Mouse (Mus musculus) lung, postnatal 10 days (tissue): Measurements from ENCODE around the gene Tnnt2.

Experiments used
- DNase-seq: peaks from one replicate; pipeline ENCODE4 v3.0.0; 2021

The Tnnt2 gene

GRCm38 (mm10) chr1:135820071-135820470, 16.1 kb upstream of the Tnnt2 start:
- DNase-seq: no peak

GRCm38 (mm10) chr1:135820736-135821364, 15.3 kb upstream of the Tnnt2 start:
- no peak for DNase-seq

GRCm38 (mm10) chr1:135821780-135822179, 14.4 kb upstream of the Tnnt2 start:
- DNase-seq: no peak

- peak; percentile 57 for DNase-seq
Measured at GRCm38 (mm10) chr1:135828918-135829317, 7.2 kb upstream of the Tnnt2 start.

GRCm38 (mm10) chr1:135834206-135834859, 1.8 kb upstream of the Tnnt2 start:
- DNase-seq: no peak

- DNase-seq: no peak
Measured at GRCm38 (mm10) chr1:135834983-135835382, 1.2 kb upstream of the Tnnt2 start.

- no peak for DNase-seq
Measured at GRCm38 (mm10) chr1:135838626-135839025, 2.5 kb downstream of the Tnnt2 start.

- DNase-seq: no peak
Measured at GRCm38 (mm10) chr1:135839065-135839464, 2.9 kb downstream of the Tnnt2 start.

- DNase-seq: no peak
Measured at GRCm38 (mm10) chr1:135840675-135841395, 4.7 kb downstream of the Tnnt2 start.

GRCm38 (mm10) chr1:135843519-135844262, 7.5 kb downstream of the Tnnt2 start:
- DNase-seq: no peak

- DNase-seq: peak; percentile 81
Measured at GRCm38 (mm10) chr1:135844481-135844880, 8.3 kb downstream of the Tnnt2 start.

- DNase-seq: no peak
Measured at GRCm38 (mm10) chr1:135846632-135847031, 10.5 kb downstream of the Tnnt2 start.

GRCm38 (mm10) chr1:135847139-135847562, 11.0 kb downstream of the Tnnt2 start:
- peak; percentile 61 for DNase-seq

GRCm38 (mm10) chr1:135847611-135848351, 11.6 kb downstream of the Tnnt2 start:
- no peak for DNase-seq

GRCm38 (mm10) chr1:135850722-135851512, 14.8 kb downstream of the Tnnt2 start:
- peak; percentile 64 for DNase-seq

GRCm38 (mm10) chr1:135852044-135852756, 16.0 kb downstream of the Tnnt2 start:
- no peak for DNase-seq

- no peak for DNase-seq
Measured at GRCm38 (mm10) chr1:135853200-135853599, 17.0 kb downstream of the Tnnt2 start.

- no peak for DNase-seq
Measured at GRCm38 (mm10) chr1:135854591-135855343, 18.6 kb downstream of the Tnnt2 start.

- no peak for DNase-seq
Measured at GRCm38 (mm10) chr1:135855344-135855687, 19.2 kb downstream of the Tnnt2 start.

- DNase-seq: no peak
Measured at GRCm38 (mm10) chr1:135856070-135856469, 19.9 kb downstream of the Tnnt2 start.
